Mouse (Mus musculus) G1E (cell line): ENCODE data around the gene Prrx2.

Experiments used
- CTCF ChIP-seq: IDR thresholded peaks from 2 replicates; pipeline ENCODE4 v1.5.1; 2012; ENCODE audit warnings: low read depth, low read length, inconsistent platforms, mixed read lengths
- GATA1 ChIP-seq: IDR thresholded peaks from 2 replicates; pipeline ENCODE4 v1.6.1; 2012; ENCODE audit warnings: borderline replicate concordance, low read length, inconsistent platforms, mixed read lengths
- POLR2AphosphoS5 ChIP-seq: IDR thresholded peaks from 2 replicates; pipeline ENCODE4 v1.6.1; 2012; ENCODE audit warnings: low read depth, low read length, inconsistent platforms; ENCODE audit not compliant: insufficient replicate concordance
- TAL1 ChIP-seq: conservative IDR thresholded peaks from 2 replicates; pipeline ENCODE4 v1.6.1; 2012; ENCODE audit warnings: low read depth, low read length, inconsistent platforms, mixed read lengths

DNA sequence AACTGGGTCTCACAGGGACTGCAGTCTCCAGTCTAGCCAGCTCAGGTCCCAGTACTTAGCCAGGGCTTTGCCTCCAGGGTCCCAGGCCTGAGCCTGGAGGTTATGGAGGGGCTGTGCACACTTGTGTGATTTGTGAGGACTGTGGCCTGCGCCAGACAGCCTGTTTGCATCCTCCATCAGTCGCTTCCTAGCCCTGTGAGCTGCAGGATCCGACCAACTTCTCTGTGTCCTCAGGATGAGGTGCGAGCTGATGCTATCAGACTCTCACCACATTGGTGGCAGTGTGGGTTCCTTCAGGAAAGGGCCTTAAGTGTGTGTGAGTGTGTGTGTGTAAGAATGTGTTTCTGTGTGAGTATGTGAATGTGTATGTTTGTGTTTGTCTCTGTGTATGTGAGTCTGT, 47.3 kb upstream of the Prrx2 start:
- TF ChIP-seq CTCF (no peak), TAL1 (no peak), GATA1 (no peak), POLR2AphosphoS5 (no peak)
